Mouse (Mus musculus) kidney, postnatal 10 days (tissue): ENCODE measurements around the gene Cldn24.

Experiments
- DNase-seq: peaks from one replicate; pipeline ENCODE4 v3.0.0; 2021; ENCODE audit warnings: mixed read lengths

Cldn24 gene

DNA sequence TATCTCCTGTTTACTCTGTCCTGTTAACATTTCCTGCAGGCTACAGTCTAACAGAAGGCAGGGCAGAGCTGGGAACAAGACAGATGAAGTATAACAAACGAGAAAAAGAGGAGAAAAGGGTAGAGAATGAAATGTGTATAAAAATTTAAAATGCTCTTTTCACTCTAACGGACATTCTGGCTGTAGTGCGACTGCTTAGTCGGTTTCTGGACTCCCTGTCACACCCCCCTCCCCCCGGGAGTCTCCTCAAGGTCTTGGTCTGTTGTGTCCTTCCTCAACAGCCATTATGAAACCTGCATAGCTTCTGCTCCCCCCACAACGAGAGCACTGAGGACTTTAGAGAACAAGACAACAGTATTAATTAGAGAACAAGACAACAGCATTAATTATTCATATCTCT lies 10.7 kb downstream of the Cldn24 start:
- DNase-seq: no peak

DNA sequence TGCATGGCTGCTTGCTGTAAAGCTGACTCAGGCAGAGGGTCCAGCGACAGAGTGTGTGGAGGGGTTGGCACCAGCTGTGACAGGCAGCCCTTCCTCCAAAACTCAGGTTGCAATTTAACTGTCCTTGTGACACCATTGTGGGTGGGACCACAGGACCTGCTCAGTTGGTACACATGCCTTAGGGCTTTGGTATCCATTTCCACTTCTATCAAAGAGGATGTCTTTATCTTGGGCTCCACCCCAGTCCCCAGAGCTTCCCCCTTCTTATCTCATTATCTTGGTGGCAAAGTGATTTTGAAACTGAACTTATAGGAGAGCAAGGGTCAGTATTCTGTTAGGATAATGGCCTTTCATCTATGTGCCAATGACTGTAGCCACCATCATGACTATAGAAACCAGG lies 12.0 kb downstream of the Cldn24 start:
- no peak for DNase-seq

DNA sequence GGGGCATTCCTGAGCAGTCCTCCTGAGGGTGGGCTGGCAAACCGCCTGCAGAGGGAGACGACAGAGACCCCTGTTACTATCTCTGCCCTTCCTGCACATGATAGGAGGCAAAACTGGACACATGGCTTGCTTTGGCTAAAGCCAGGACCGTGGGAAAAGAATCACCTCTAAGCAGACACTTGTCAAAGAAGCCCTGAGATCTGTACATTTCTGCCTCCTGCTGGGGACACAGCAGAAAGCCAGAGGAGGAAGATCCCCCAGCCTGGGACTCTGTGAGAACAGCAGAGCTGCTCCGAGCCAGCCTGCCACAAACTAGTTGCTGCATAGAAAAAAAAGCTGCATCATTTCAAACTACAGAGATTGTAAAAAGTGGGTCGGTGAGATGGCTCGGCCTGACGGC lies 21.1 kb downstream of the Cldn24 start:
- DNase-seq: no peak

DNA sequence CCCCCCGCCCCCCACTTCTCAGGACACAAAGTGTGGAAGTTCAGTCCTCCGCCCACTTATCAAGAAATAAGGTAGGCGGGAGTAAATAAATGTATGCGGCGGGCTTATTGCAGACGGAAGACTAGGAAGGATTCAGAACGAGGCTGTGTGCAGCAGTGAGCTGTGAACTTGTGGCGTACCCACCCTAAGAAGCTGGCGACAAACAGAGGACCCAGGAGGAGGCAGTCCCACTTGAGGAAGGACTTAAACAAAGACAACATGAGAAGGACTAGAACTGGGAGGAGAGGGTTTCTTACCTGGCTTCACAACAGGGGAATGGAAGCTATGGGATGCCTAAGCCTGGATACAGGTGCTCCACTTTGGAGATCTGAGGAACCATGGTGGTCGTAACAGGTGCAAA lies 21.7 kb downstream of the Cldn24 start:
- DNase-seq: no peak

DNA sequence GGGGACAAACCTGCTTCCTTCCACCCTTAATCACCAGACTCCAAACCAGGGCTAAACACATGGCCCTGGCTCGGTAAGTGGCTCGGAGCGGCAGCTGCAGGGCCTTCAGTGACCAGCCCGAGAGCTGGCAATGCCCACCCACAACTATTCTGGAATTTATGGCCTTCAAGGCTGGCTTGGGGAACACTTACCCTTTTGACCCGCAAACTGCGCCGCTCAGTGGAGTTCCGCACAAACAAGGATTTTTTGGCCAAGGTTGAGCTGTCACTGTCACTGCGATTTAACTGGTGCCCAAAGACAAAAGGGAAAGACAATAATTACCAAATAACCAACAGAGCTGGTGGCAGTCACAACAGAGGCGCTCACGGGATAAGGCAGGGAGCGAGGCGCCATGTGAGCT lies 24.0 kb downstream of the Cldn24 start:
- no peak for DNase-seq

DNA sequence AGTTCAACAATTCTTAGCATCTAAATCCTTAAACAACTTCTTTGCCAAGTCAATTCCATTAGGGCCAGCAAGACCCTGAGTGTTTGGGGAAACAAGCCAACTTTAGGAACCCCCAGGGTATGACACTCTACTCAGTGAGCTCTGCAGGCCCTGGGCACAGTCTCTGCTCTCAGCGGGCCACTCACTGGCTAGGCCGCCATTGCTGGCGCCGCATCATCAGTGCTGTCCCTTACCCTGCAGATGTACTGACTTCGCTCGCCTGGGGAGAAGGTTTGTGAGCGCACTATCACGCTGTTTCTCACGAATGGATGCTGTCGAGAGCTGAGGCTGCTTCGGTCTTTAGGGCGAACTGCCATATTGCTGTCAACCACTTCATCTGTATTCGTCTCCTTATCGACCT lies 25.2 kb downstream of the Cldn24 start:
- DNase-seq: no peak

DNA sequence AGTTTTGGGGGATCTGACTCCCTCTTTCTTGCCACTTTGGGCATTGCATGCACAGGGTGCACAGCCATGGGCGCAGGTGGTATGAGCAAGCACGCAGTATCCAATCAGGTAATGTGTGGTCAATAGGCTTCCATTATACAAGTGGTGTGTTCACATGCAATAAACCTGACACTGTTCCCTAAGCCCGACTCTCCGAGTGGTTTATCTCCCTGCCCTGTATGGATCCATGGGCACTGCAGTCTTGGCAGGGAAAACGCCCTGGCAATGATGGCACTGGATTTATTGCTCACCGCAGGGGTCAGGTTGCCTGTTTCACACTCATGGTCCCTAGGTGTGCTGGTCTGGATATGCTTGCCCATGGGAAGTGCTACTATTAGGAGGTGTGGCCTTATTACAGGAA lies 26.0 kb downstream of the Cldn24 start:
- DNase-seq: no peak

DNA sequence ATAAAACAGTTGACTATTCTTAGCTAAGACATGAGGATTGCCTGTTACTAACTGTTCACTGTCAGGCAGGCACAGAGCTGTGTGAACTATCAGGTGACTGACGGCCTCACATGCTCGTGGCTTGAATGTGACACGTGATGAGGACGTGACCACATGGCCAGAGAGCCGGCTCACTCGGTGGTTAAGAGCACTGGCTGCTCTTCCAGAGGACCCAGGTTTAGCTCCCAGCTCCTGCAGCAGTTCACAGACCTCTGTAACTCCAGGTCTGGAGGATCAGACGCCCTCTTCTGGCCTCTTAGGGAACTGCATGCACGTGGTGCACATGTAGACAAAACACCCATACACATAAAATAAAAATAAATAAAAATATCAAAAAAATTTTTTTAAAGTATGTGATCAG lies 27.9 kb downstream of the Cldn24 start:
- DNase-seq: peak; percentile 39

DNA sequence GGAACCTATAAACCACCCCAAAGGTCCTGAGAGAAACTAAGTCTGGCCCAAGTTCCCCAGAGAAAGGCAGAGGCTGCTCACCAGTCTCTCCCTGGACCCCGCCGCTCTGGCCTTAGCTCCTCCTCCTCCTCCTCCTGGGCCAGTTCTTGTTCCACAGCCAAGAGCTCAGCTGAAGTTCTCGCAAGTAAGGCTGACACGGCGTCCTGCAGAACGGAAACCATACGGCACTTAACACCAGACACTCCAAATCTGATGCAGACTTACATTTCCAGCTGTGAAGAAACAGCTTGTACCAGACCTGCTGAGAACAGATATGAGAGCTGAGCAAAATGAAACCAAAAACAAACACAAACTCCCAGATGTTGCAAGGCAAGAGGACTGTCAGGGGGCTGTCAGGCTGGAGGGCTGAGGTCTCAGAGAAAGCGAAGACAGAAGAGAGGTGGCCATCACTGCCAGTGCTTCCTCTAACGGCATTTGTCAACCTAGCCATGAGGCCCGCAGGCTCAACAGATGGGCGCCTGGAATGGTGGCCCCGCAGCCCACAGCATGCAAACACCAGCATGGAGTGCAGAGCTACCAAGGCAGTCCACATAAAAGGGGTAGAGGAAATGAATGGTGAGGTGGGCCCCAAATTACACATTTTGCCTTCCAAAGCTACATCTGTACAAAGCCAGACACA lies 30.0 kb downstream of the Cldn24 start:
- DNase-seq: peak; percentile 75

DNA sequence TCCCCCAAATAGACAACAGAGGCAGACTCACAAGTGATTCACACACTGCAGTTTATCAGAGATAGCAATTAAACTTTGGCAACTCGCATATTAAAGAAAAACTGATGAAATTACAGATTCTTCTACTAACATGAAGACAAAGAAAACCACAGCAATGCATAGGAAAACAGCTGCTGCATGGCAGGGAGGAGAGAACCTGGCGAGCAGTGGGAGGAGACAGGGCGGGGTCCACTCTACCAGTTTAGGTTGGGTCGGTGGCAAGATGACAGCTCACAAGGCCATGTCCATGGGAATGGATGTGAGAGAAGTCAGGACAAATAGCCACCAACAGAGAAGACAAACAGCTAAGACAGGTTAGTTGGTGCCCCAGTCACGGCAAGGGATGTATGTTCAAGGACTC lies 30.8 kb downstream of the Cldn24 start:
- no peak for DNase-seq

DNA sequence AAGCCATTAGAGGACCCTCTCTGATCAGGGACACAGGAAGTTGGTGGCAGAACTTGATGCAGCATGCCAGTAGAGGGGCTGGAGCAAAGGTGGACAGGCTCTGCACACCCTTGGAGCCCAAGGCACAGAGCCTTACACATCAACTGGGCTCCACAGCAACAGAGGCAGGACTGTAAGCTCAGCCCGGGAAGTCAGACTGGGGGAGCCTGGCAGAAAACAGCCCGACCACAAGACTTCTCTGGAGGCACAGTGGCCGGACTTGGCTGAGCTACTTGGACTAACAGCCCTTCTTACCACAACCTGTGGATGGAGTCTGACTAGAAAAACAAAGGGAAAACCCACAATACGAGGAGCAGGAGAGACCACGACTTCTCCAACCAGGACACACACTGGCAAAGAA lies 31.4 kb downstream of the Cldn24 start:
- no peak for DNase-seq

DNA sequence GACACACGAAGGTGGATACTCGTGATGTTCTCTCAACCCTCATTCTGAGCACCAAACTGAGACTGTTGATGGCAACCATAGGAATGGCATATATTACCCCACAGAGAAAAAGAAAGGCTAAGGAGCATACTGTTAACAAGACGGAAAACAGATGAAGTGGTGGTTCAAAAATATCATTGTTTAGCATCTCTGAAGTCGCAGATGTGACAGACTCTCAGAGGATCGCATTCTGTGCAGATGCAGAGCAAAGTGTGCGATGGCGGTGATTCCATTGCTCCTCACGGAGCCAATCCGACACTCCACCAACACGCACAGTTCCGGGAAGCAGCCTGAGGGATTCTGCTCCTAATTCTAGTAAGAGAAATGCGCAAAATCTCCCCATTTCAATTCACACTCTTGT lies 37.3 kb downstream of the Cldn24 start:
- no peak for DNase-seq

DNA sequence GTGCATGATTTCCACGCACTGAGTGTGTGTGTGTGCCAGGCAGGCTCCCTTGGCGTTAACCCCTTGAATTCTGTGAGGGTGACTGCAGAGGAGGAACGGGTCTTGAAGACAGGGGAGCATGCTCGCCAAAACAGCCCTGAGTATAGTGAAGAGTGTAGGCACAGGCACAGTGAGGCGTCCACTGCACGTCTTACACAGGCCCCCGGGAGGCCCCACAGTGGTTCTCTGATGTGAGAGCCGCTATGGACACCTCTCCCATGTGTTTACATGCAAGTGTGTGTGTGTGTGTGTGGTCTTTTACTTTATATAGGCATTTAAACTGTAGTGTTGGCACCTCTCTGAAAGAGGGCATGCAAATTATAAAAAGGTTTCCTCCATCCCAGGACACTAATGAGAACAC lies 44.6 kb downstream of the Cldn24 start:
- DNase-seq: no peak

DNA sequence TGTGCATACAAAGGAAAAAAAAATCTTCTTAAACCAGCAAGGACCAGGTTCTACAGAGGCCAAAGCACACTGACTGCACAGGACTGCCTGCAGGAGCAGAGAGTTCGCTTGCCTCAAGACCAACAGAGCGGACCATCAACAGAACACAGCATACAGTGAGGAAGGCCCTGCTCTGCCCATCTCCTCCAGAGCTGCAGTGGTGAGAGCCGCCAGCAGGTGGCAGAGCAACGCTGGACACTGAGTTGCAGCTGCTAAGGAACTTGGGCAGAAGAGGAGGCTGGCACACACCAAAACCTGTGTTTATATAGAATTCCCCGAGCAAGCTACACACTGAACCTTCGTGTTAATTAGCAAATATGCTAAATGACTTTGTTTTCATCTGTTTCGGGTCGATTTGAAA lies 45.1 kb downstream of the Cldn24 start:
- DNase-seq: peak; percentile 93
